Mouse (Mus musculus) cortical plate, adult 2 months (tissue): ENCODE measurements at regions not wholly inside any gene's neighbourhood (a gene's known extent, or its start where the extent isn't known, plus 50 kb on each side); places are given as distances from the start of the nearest gene placed in this dataset.

Experiments used
- CTCF ChIP-seq: fragments of 200-500 bp; IDR thresholded peaks from 2 replicates; pipeline ENCODE4 v1.5.1; 2011; ENCODE audit warnings: mild to moderate bottlenecking, control low read depth, low read length; ENCODE audit not compliant: insufficient read depth; ENCODE audit errors: extremely low read depth
- POLR2A ChIP-seq: fragments of 200-500 bp; IDR thresholded peaks from 2 replicates; pipeline ENCODE4 v1.6.1; 2011; ENCODE audit warnings: mild to moderate bottlenecking, low read length, control low read depth; ENCODE audit not compliant: insufficient read depth; ENCODE audit errors: extremely low read depth

- TF ChIP-seq CTCF (no peak), POLR2A (no peak)
Observed at GRCm38 (mm10) chr4:153717273-153717672, 234.7 kb upstream of the Ajap1 start.
